Mouse (Mus musculus) ES-CJ7 (cell line): ENCODE data around the gene H2-Ob.

Experiments
- DNase-seq: peaks from one replicate; pipeline ENCODE4 v3.0.0; 2011; ENCODE audit warnings: low read depth, low spot score

Gene H2-Ob

DNA sequence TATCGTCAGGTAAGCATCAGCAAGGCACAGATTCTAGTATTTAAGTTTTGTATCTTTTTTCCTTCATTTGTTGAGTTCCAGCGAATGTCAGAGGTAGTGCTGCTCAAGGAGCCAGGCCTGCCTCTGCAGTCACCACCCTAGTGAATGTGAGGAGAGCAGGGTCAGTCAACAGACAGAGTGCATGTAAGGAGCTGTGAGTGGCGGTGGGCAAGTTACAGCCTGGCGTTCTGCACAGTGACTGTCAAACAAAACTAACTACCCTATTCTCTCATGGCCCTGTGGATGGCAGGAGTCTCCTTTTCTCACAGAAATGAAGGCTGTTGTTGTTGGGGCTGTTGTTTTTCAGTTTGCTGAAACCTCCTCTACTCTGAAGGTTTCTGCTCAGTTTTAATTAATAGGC is 46.7 kb downstream of the H2-Ob start:
- no peak for DNase-seq

DNA sequence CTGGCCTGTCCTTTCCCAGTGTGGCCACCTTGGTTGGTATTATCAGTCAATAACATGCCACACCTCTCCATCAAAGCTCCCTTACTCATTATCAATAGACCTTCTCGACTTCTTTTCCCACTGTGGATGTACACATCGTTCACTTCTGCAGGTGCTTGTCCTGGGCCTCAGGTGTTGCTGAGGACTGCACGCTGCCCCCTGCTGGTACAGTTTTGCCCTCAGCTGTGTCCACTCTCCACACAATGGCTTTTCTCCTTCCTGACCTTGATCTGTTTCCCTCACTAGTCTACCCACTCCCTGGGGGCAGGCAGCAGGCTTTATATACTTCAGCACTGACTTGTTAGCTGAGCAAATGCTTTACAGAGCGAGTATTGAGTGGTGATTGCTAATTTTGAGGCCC is 47.1 kb downstream of the H2-Ob start:
- DNase-seq = peak; percentile 44

DNA sequence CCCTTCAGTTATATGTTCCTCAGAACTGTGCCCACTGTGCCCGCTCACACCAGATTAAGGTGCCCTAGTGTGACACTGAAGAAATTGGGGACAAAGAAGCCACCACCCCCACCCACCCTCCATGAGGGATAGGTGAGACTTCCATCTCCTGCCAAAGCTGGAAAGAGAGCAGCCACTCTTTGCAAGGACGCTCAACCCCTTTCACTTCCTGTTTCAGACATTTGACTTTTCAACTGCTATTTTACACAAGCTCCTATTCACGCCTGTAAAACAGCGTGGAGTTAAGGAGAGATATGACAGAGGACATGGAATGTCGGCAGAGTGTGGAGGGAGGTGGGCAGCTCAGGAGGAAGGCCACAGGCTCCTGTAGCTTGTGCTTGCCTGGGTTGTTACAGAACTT is 47.8 kb downstream of the H2-Ob start:
- no peak for DNase-seq

DNA sequence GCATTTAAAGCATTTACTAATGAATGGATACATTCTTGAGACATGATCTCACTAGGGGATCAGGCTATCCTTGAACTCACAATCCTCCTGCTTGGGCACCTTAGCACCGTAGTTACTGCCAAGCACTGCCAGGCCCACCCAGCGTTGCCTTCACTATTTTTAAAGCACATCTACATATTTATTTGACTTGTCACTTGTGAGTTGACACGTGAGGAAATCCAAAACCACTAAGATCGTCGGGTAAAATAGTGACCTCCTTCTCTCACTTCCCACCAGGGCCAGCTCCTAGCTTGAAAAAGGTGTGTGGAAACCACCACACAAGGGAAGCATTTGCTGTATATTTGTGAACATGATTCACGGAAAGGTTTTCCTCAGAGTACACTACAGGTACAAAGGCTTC is 48.3 kb downstream of the H2-Ob start:
- DNase-seq = no peak

DNA sequence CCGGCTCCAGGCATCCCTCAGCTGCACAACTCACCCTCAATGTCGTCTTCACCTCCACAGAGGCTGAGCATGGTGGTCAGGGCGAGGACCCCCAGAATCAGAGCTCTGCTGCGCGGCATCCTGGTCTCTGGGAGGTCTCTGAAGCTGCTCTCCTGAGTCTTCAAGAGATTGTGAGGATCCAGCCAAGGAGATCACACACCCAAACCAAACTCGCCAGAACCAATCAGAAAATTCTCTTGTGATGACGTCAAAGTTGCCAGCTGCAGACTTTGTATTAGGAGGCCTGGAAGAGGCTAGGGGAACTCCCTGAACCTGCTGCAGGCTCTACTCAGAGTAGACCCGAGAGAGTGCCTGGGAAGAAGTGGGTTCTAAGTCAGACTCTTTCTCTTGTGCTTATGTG is 48.9 kb downstream of the H2-Ob start, which contains the start of gene H2-Aa:
Gene H2-Aa, minus strand, starts transcription at position 176 of the 400 bp plus-strand sequence.
- peak; percentile 68 for DNase-seq

DNA sequence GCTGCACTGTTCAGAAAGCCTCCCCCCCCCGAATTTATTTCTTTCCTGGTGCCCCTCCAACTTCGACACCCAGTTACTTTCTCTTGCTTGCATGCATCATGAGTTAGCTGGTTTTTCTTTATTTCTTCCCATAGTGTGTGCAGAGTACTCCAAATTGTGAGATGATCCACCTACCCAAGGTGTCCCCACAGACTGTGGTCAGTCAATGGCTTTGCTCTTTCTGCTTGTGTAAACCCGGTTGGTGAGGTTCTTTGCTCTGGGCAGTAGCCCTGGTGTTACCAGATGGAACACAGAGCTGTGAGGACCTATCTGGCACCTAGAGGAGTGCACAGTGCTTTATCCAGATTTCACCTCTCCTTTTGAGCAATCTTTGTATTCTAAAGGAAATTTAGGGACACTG is 49.4 kb downstream of the H2-Ob start:
- DNase-seq = no peak

DNA sequence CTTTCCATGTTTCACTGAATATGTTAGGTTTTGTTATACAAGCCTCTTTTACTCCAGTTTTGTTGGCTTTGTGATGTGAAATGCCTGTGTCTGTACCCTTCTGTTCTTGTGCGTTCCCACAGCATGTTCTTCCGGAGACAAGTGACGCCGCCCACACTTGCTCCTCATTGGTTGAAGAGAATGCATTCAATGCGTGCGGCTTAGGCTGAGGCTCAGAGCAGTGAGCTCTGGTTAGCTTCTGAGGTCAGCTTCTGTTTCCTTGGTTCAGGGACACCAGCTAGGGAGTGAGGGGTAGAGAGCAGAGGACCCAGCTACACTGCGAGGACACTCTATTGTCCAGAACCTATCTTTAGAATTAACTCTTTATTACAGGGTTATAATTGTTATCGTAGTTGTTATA is 52.9 kb downstream of the H2-Ob start:
- peak; percentile 74 for DNase-seq

DNA sequence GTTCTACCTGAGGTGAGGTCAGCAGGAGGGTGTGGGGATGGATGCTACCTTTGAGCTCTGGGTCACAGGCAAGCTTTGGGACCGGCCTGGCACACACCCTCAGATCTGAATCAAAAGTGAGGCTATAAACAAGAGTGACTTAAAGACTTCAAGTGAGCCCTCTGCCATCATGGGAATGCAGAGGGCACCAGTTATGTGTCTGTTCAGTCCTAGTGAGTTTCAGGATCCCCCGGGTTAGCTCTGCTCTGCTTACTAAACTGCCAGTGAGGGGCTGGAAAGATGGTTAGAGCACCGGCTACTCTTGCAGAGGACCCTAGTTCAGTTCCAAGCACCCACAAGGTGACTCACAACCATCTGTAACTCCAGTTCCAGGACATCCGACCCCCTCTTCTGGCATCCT is 53.9 kb downstream of the H2-Ob start:
- DNase-seq = no peak

DNA sequence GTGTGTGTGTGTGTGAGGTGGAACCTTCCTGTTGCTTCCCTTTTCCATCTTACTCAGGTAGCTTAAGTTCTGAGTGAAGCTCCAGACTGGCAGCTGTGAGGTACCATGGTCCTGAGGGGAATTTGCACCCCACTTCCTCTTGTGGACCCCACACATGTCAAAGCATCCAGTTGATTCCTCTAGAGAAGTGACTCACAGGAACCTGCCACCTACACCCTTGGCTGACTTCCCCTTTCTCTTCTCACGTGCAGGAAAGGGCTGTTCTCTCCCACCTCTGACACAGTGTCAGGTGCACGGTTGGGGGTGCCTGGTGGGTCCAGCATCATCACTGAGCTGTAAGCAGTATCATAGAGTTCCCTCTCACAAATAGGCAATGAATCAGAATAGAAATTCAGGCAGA is 54.8 kb downstream of the H2-Ob start:
- DNase-seq = no peak

DNA sequence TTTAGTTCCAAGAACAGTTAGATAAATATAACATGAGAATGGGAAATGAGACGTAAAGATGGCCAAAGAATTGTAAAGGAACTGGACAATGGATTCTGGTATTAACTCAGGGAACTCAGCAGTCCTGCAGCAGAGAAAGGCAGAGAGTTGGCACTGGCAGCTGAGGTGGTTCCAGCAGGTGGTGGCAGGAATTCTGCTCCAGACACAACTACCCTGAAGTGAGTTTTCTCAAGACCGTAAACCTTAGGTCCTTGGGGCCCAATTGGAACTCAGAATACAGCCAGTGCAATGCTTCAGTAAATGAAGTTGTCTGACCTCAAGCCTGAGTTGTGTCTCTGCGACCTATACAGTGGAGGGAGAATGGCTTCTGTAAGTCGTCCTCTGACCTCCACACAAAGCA is 55.5 kb downstream of the H2-Ob start:
- DNase-seq = no peak

DNA sequence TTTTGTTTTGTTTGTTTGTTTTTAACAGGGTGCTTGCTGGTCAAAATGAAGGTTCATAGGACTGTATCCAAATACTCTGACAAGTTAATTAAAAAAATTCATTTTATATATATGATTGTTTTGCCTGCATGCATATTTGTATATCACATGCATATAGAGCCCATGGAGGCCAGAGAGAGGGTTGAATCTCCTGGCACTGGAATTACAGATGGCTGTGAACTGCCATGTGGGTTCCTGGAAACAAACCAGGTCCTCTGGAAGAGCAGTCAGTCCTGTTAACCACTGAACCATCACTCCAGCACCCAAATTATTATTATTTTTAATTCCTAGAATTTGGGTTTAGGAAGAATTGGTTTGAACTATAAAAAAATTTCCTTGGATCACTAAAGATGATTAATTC is 56.6 kb downstream of the H2-Ob start:
- DNase-seq = no peak

DNA sequence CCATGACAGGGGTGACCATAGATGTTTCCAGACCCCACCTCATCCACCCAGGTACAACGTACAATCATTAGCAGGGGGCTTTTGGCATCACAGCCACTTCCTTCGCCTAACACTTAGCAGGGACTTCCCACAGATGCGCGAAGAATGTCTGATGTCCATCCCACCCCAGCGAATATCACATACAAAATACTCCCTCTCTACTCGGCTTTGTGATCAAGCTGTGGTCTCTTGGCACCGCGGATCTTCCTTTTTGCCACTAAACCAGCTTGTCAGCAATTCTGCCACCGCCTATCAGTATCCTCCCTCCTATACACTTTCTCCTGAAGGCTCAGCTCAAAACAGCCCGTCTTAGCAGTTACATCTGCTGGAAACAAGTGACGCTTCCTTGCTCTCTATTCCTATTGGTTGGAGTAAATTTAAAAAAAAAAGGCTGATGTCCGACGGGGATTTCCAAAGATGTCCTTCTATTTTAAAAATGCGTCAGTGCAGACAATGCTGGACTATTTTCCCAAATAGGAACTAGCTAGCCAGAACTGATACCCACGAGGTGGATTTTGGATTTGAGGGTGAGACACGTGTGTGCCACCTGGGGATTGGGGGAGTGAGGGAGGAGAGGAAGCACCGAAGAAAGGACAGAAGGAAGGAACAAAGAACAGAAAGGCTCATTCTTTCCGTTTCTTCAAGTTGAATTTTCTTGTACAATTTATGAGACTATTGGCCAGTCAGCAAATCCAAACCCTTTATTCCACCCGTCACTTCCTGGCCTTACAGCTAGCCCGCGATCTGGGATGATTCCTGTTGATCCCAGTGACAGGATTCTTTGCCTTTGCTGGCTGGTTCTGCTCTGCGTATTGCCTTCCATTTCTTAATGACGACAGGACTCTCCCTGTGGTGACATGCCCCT is 57.4 kb downstream of the H2-Ob start:
- DNase-seq = peak; percentile 64

DNA sequence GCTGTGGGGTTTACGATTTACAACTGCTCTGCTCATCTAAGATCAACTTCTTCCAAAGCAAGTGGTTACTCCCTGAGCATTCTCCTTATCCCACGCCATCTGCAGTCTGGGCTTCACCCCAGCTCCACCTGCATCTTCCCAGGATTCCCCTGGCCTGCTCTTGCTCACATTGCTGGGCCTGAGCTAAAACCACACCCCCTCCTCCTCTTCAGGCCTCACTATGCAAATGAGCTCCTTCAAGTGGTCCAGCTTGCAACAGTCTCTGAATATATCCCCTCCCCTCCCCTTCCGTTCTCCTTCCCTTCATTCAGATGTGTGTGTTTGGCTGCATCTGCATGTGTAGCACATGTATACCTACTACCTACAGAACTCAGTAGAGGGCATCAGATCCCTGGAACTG is 60.7 kb downstream of the H2-Ob start:
- DNase-seq = peak; percentile 59

DNA sequence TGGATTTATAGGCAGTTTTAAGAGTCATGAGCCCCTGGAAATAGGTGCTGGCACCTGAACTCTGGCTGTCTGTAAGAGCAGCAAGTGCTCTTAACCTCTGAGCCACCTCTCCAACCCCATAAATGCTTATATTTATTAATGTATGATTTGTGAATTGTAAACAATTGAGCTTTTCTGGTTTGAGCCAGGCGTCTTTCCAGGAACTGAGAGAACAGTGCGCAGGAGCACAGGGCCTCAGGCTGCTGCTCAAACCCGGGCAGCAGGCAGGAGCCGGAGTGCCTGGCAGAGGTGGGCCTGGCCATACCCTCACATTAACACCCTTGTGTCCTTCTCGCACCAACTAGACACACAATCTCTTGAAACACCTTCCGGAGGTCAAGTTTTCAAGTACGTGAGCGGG is 61.4 kb downstream of the H2-Ob start:
- no peak for DNase-seq

DNA sequence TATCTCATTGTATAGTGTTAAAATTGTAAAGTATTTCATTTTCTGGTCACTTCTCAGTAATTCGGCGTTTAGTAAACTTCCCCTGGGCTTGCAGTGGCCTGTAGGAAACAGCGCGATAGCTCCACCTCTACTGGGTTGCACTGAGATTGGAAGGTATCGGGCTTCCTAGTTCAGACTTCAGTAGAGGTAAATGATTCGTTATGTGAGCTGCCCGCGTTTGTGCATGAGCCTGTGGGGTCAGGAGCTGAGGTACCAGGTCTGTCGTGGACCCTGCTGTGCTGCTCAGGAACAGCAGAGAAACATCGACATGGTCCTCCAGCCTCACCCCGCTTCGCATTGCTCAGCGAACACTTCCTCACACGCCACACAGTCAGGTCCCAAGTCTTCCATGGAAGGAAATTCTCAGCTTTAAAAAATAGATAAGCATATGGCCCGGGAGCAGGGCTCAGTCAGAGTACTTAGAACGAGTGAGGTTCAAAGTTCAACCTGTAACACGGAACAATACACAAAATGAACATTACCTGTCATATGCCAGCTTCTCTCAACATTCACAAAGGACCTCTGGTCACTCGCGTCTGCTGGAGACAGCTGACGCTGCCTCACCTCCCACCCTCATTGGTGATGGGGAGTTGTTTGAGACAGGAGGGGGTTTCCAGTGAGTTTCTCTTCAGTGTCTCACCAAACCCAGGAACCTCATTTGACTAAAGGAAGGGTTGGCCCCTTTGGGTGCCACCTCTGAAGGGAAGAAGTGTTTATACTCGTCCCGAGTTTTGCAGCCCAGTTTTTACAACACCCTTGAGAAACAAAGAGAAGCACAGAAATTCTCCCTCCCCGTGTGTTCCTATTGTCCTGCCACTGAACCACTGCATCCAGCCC is 62.2 kb downstream of the H2-Ob start:
- no peak for DNase-seq

DNA sequence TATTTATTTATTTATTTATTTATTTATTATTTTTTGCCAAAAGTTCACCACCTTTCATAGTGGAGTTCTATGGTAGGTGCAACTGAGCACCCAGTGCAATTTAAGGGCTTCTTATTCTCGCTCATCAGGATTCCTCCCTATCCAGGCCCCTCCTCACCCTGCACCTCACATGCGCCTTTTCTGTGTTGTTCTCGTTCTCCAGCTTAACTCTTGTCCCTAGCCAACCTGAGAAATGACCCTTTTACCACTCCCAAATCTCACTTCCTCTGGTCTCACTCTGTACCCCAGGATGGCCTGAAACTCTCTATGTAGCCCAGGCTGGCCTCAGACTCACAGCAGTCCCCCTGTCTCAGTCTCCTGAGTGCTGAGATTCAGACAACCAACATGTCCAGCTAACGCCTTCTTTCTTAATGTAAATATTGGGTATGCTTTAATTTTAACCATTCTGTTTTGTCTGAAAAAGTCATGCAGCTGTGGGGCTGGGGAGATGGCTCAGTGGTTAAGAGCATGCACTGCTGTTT is 63.0 kb downstream of the H2-Ob start:
- DNase-seq = no peak

DNA sequence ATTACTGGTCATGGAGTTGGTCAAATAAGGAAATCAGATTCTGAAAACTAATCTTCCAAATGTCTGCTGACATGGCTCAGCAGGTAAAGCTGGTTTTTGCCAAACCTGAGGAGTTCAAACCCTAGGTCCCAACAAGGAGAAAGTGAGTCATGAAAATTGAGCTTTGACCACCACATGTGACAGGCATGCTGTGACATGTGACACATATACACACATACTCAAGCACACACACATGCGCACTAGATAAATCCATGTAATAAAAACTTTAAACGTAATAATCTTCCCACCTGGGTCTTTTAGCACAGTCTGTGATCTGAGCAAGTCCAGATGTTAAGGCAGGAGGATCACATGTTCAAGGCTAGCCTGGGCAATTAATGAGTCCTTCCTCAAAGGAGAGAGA is 65.1 kb downstream of the H2-Ob start:
- DNase-seq = no peak
